Mouse (Mus musculus) bone marrow macrophage, adult 2 months (primary cell): ENCODE results near the gene Commd6.

Experiments
- CTCF ChIP-seq: IDR thresholded peaks from 2 replicates; pipeline ENCODE4 v1.5.1; 2012; ENCODE audit warnings: low read depth, mild to moderate bottlenecking, low read length, moderate library complexity
- POLR2A ChIP-seq: IDR thresholded peaks from 2 replicates; pipeline ENCODE4 v1.6.1; 2012; ENCODE audit warnings: mild to moderate bottlenecking, low read depth, low read length, borderline replicate concordance

- TF ChIP-seq CTCF, result no peak
- TF ChIP-seq POLR2A, result no peak
These were observed 3.1 kb downstream of the Commd6 start for GRCm38 (mm10) chr14:101637381-101637780.
